11 mouse cellular contexts compared by ENCODE assay signal in genomic region chr5:52616549-52616948, GRCm38 (mm10). TPM values are rescaled to one million over a fixed set of nuclear protein-coding genes. Genes with fewer than 3 reads are reported as not detected.
DNase-seq lines count a peak whose midpoint lies in the region; ATAC-seq and TF ChIP-seq lines count a peak whose summit lies in the region.
"Had no signal": no experiment of that assay in that cellular context is flagged by ENCODE, and none has a peak within 500 bp of the region (broad histone marks: within the 10 kb centered on the region; RNA-seq: fewer than 3 reads in every experiment).

No protein-coding gene starts in this region.

- H3K9me3 ChIP-seq in intestine, embryonic 14.5 days (ENCODE audit: control insufficient read depth, low read length): no peaks in the 10 kb centered on the region
- no peaks in the 10 kb centered on the region for H3K9me3 ChIP-seq in lung, embryonic 15.5 days
- H3K9me3 ChIP-seq in stomach, embryonic 15.5 days: no peaks in the 10 kb centered on the region

- 13% methylated on average over 2 of the region's 2 CpGs for WGBS in intestine, embryonic 14.5 days
- WGBS in lung, embryonic 15.5 days: 18% methylated on average over 2 of the region's 2 CpGs
- WGBS in stomach, embryonic 15.5 days: 12% methylated on average over 2 of the region's 2 CpGs

- no peak overlapping the region for H3K4me3 ChIP-seq in cortical plate, adult 2 months (ENCODE audit: insufficient read depth, low read length)
- H3K4me3 ChIP-seq in intestine, embryonic 14.5 days (ENCODE audit: low read depth, low read length): no peak overlapping the region
- H3K4me3 ChIP-seq in lung, embryonic 15.5 days: no peak overlapping the region
- no peak overlapping the region for H3K4me3 ChIP-seq in stomach, embryonic 15.5 days (replicated peaks)
- H3K4me3 ChIP-seq: erythroblast, embryonic 14.5 days; neural tube, embryonic 12.5 days had no signal

- H3K27ac ChIP-seq in cortical plate, adult 2 months (ENCODE audit: insufficient read depth, low read length): no peak overlapping the region
- H3K27ac ChIP-seq in intestine, embryonic 14.5 days (ENCODE audit: low read depth): peak overlapping the region; percentile 87
- H3K27ac ChIP-seq in lung, embryonic 15.5 days: peak overlapping the region; percentile 12; the same call in 1 of the 2 replicates
- peak overlapping the region; percentile 87 for H3K27ac ChIP-seq in stomach, embryonic 15.5 days
- H3K27ac ChIP-seq: neural tube, embryonic 12.5 days had no signal

- 0 out of 2 replicates have a peak, but pooled peaks have one; percentile 17 for TF ChIP-seq CTCF in cortical plate, adult 2 months (IDR thresholded peaks at IDR 0.05; ENCODE audit: extremely low read depth, insufficient read depth, low read length)

- H3K27me3 ChIP-seq in intestine, embryonic 14.5 days (replicated peaks; ENCODE audit: control insufficient read depth, insufficient read depth, low read length): no peaks in the 10 kb centered on the region
- peaks cover 7% of the 10 kb centered on the region; the same call in 1 of the 2 replicates for H3K27me3 ChIP-seq in lung, embryonic 15.5 days
- no peaks in the 10 kb centered on the region for H3K27me3 ChIP-seq in stomach, embryonic 15.5 days (replicated peaks)
- H3K27me3 ChIP-seq: CH12.LX; neural tube, embryonic 12.5 days had no signal

- peak overlapping the region; percentile 4; the same call in 1 of the 2 replicates for H3K4me2 ChIP-seq in intestine, embryonic 14.5 days (ENCODE audit: low read length)
- no peak overlapping the region for H3K4me2 ChIP-seq in lung, embryonic 15.5 days
- H3K4me2 ChIP-seq in stomach, embryonic 15.5 days: no peak overlapping the region
- H3K4me2 ChIP-seq: neural tube, embryonic 12.5 days had no signal

- H3K4me1 ChIP-seq in cortical plate, adult 2 months (ENCODE audit: control insufficient read depth, insufficient read depth, low read length): peaks cover 10% of the 10 kb centered on the region
- H3K4me1 ChIP-seq in intestine, embryonic 14.5 days (replicated peaks; ENCODE audit: control insufficient read depth, insufficient read depth, low read length): peaks cover 34% of the 10 kb centered on the region
- H3K4me1 ChIP-seq in lung, embryonic 15.5 days: peaks cover 27% of the 10 kb centered on the region
- H3K4me1 ChIP-seq in stomach, embryonic 15.5 days: peaks cover 33% of the 10 kb centered on the region

- H3K36me3 ChIP-seq in intestine, embryonic 14.5 days (ENCODE audit: control insufficient read depth, insufficient read depth, low read length): no peaks in the 10 kb centered on the region
- no peaks in the 10 kb centered on the region for H3K36me3 ChIP-seq in lung, embryonic 15.5 days
- H3K36me3 ChIP-seq in stomach, embryonic 15.5 days: no peaks in the 10 kb centered on the region
- H3K36me3 ChIP-seq: neural tube, embryonic 12.5 days had no signal

- no peak overlapping the region for H3K9ac ChIP-seq in intestine, embryonic 14.5 days (ENCODE audit: low read length)
- no peak overlapping the region for H3K9ac ChIP-seq in lung, embryonic 15.5 days
- H3K9ac ChIP-seq in stomach, embryonic 15.5 days: no peak overlapping the region
- H3K9ac ChIP-seq: neural tube, embryonic 12.5 days had no signal

- DNase-seq in cerebellum, postnatal 25 days: peak; percentile 27 to 43
- DNase-seq in cerebellum, adult 9-10 months: no peak
- DNase-seq in gastrocnemius, postnatal 25 days: peak; percentile 84
- DNase-seq in intestine, embryonic 14.5 days (ENCODE audit: low spot score): peak; percentile 69
- no peak for DNase-seq in thymus, adult 18-20 months

- 0 out of 2 replicates have a peak, but pooled peaks have one; percentile 24 for TF ChIP-seq POLR2A in cortical plate, adult 2 months (IDR thresholded peaks at IDR 0.05; ENCODE audit: extremely low read depth, insufficient read depth, low read length)

- peak; percentile 30; the same call in 1 of the 2 replicates for ATAC-seq in intestine, embryonic 14.5 days (replicated peaks; ENCODE audit: low FRiP score, low TSS enrichment, low read depth)
- peak; percentile 47; the same call in 1 of the 2 replicates for ATAC-seq in lung, embryonic 15.5 days (ENCODE audit: borderline replicate concordance, extremely low read depth, low FRiP score, low TSS enrichment)
- peak; percentile 47; the same call in 1 of the 2 replicates for ATAC-seq in stomach, embryonic 15.5 days (ENCODE audit: insufficient read depth, low FRiP score, low read depth)

RNA-seq across cellular contexts. Expression of gene Lgi2, which starts 50.3 kb away (rescaled TPM):
- polyA plus RNA-seq in cortical plate, adult 2 months (2012; rRNA removed): 25.6 and 26.1 TPM in 2 replicates
- 1 to 10 TPM; 1.4 TPM for total RNA-seq in gastrocnemius, postnatal 25 days (2021)
- 8.9 and 10.5 TPM in 2 replicates for polyA plus RNA-seq in intestine, embryonic 14.5 days (2014; fragmentation: Nextera tagmentation; extraction: Ambion mirVana)
- polyA plus RNA-seq in lung, embryonic 15.5 days (2015; fragmentation: Nextera tagmentation; extraction: Ambion mirVana): 2.1 and 2.2 TPM in 2 replicates
- 14.1 and 16.1 TPM in 2 replicates for polyA plus RNA-seq in stomach, embryonic 15.5 days (2015; fragmentation: Nextera tagmentation; extraction: Ambion mirVana)
- total RNA-seq: CH12.LX had no signal
- polyA plus RNA-seq: erythroblast, embryonic 14.5 days had no signal

RNA-seq across cellular contexts. Expression of gene Sepsecs, which starts 53.0 kb away (rescaled TPM):
- polyA plus RNA-seq in cortical plate, adult 2 months (2012; rRNA removed): 10.5 and 10.8 TPM in 2 replicates
- total RNA-seq in gastrocnemius, postnatal 25 days (2021): 1 to 10 TPM; 4.7 to 5.0 TPM
- polyA plus RNA-seq in intestine, embryonic 14.5 days (2014; fragmentation: Nextera tagmentation; extraction: Ambion mirVana): 10.9 and 11.3 TPM in 2 replicates
- polyA plus RNA-seq in lung, embryonic 15.5 days (2015; fragmentation: Nextera tagmentation; extraction: Ambion mirVana): 8.1 and 9.3 TPM in 2 replicates
- 9.4 and 10.7 TPM in 2 replicates for polyA plus RNA-seq in stomach, embryonic 15.5 days (2015; fragmentation: Nextera tagmentation; extraction: Ambion mirVana)

Comparison
In these comparisons a context has a peak if more than half of its experiments do, and no peak if none do; other contexts are left out.
1. DNase-seq: peak in cerebellum, postnatal 25 days (2 of 2), gastrocnemius, postnatal 25 days (single experiment) and intestine, embryonic 14.5 days (single experiment); none in cerebellum, adult 9-10 months (single experiment) and thymus, adult 18-20 months (0 of 2).
2. Peak in every context shown above with its lines, with median percentiles within 50 percentile points of each other: ATAC-seq.